Mouse (Mus musculus) embryonic facial prominence, embryonic 10.5 days (tissue): Measurements from ENCODE around the gene Pla2g4a. TPM values are rescaled to one million over a fixed set of nuclear protein-coding genes. Genes with fewer than 3 reads are reported as not detected.
A peak's percentile ranks its signal among the peaks of the same experiment; 100 is the strongest.

ENCODE experiments used
- DNase-seq: peaks from one replicate; pipeline ENCODE4 v3.0.0-alpha.2; 2017; ENCODE audit warnings: low spot score
- H3K27ac ChIP-seq: fragments of 300-500 bp; sonication (generic); replicated peaks from 2 replicates; pipeline ENCODE4 v1.5.1; 2016; ENCODE audit warnings: mild to moderate bottlenecking
- H3K27me3 ChIP-seq: fragments of 300-500 bp; sonication (generic); replicated peaks from 2 replicates; pipeline ENCODE4 v1.6.1; 2016; ENCODE audit warnings: low read depth, mild to moderate bottlenecking; ENCODE audit not compliant: poor library complexity, severe bottlenecking
- H3K36me3 ChIP-seq: fragments of 300-500 bp; sonication (generic); replicated peaks from 2 replicates; pipeline ENCODE4 v1.6.1; 2016; ENCODE audit warnings: mild to moderate bottlenecking, moderate library complexity
- H3K4me1 ChIP-seq: fragments of 300-500 bp; sonication (generic); 2 replicates; pipeline ENCODE4 v1.6.1; 2016
- H3K4me3 ChIP-seq: fragments of 300-500 bp; sonication (generic); 2 replicates; pipeline ENCODE4 v1.5.1; 2016; ENCODE audit warnings: mild to moderate bottlenecking, moderate library complexity
- H3K9me3 ChIP-seq: fragments of 300-500 bp; sonication (generic); 2 replicates; pipeline ENCODE4 v1.6.1; 2016; ENCODE audit warnings: mild to moderate bottlenecking
- WGBS: fragments of 180-500 bp; shearing (Covaris S2); methylation state at CpG from one replicate; pipeline ENCODE4 v1.1.7; 2016; 5-methylcytosine and 5-hydroxymethylcytosine counted together
- polyA plus RNA-seq: library from polyadenylated mRNA; unstranded; fragments of >200 nt; fragmentation: Nextera tagmentation; extraction: Ambion mirVana; gene quantifications from 2 replicates; pipeline ENCODE4 v1.2.1, GENCODE M21; 2016

Pla2g4a gene
- polyA plus RNA-seq, 1 experiment from 2014 or later = 16.0 TPM

- no peak overlapping the region for H3K4me3 ChIP-seq
- no peak overlapping the region for H3K27ac ChIP-seq
- no peaks in the 10 kb centered on the region for H3K27me3 ChIP-seq
- H3K36me3 ChIP-seq = no peaks in the 10 kb centered on the region
- H3K4me1 ChIP-seq = no peaks in the 10 kb centered on the region
- 85% methylated on average over 3 of the region's 3 CpGs for WGBS
- peak; percentile 11 for DNase-seq
- no peaks in the 10 kb centered on the region for H3K9me3 ChIP-seq
Measured at GRCm38 (mm10) chr1:149836496-149836895, 124.6 kb downstream of the Pla2g4a start.

- Histone ChIP-seq H3K4me1 (no peaks in the 10 kb centered on the region), H3K27me3 (no peaks in the 10 kb centered on the region), H3K9me3 (no peaks in the 10 kb centered on the region), H3K36me3 (no peaks in the 10 kb centered on the region), H3K4me3 (no peak overlapping the region), H3K27ac (no peak overlapping the region)
- 82% methylated on average over 2 of the region's 2 CpGs for WGBS
- DNase-seq = no peak
Measured at GRCm38 (mm10) chr1:149833876-149834275, 127.2 kb downstream of the Pla2g4a start.

- H3K27me3 ChIP-seq = no peaks in the 10 kb centered on the region
- DNase-seq = peak; percentile 8
- H3K4me3 ChIP-seq = no peak overlapping the region
- H3K4me1 ChIP-seq = no peaks in the 10 kb centered on the region
- WGBS = 31% methylated on average over 2 of the region's 2 CpGs
- no peaks in the 10 kb centered on the region for H3K36me3 ChIP-seq
- no peaks in the 10 kb centered on the region for H3K9me3 ChIP-seq
- no peak overlapping the region for H3K27ac ChIP-seq
Measured at GRCm38 (mm10) chr1:149832952-149833351, 128.1 kb downstream of the Pla2g4a start.

DNA sequence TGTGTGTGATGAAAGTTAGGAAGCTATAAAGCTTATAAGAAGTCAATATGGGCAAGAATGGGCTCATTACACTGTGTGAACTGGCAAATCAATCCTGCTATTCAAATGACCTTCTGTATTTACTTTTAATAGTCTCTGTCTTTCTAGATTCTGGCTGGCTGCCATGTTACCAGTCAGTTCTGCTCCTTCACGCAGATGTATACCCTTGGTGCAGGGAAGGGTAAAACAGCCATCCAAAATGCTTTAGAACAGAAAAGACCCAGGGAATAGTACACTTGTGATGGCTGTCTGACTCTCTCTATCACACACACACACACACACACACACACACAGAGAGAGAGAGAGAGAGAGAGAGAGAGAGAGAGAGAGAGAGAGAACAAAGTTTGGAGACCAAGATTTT, 128.6 kb downstream of the Pla2g4a start:
- no peak for DNase-seq
- Histone ChIP-seq H3K27me3 (no peaks in the 10 kb centered on the region), H3K4me3 (no peak overlapping the region), H3K9me3 (no peaks in the 10 kb centered on the region), H3K27ac (no peak overlapping the region), H3K36me3 (no peaks in the 10 kb centered on the region), H3K4me1 (no peaks in the 10 kb centered on the region)
- WGBS = 91% methylated on average over 1 of the region's 1 CpGs

- Histone ChIP-seq H3K9me3 (0 out of 2 replicates have a peak, but pooled peaks cover under 1% of the 10 kb centered on the region), H3K27ac (no peak overlapping the region), H3K36me3 (no peaks in the 10 kb centered on the region), H3K27me3 (no peaks in the 10 kb centered on the region), H3K4me1 (no peaks in the 10 kb centered on the region), H3K4me3 (no peak overlapping the region)
- WGBS = 85% methylated on average over 1 of the region's 1 CpGs
- DNase-seq = no peak
Measured at GRCm38 (mm10) chr1:149831100-149831499, 130.0 kb downstream of the Pla2g4a start.

GRCm38 (mm10) chr1:149813616-149814345, 147.3 kb downstream of the Pla2g4a start:
- Histone ChIP-seq H3K36me3 (no peaks in the 10 kb centered on the region), H3K4me1 (no peaks in the 10 kb centered on the region), H3K27me3 (no peaks in the 10 kb centered on the region), H3K4me3 (no peak overlapping the region), H3K9me3 (no peaks in the 10 kb centered on the region), H3K27ac (no peak overlapping the region)
- 83% methylated on average over 4 of the region's 4 CpGs for WGBS
- DNase-seq = no peak

DNA sequence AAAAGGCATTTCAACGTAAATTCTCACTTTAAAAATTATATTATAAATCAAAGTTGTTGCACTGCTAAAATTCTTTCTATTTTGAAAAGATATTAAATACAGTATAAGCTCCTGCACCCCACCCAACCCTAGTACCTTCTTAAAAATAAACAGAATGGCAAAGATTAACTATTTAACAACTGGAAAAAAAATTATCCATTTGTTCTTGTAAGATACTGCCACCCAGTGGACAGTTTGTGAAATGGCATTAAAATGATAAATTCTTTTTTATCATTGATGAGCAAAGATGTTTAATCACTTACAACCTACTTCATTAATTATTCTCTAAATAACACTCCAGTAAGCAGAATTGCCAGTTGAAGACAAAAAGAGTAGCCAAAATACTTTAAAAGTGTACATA, 151.6 kb downstream of the Pla2g4a start:
- WGBS = 91% methylated on average over 1 of the region's 1 CpGs
- DNase-seq = no peak
- H3K27ac ChIP-seq = no peak overlapping the region
- no peaks in the 10 kb centered on the region for H3K4me1 ChIP-seq
- no peak overlapping the region for H3K4me3 ChIP-seq
- H3K9me3 ChIP-seq = no peaks in the 10 kb centered on the region
- no peaks in the 10 kb centered on the region for H3K27me3 ChIP-seq
- H3K36me3 ChIP-seq = no peaks in the 10 kb centered on the region

Other genes starting within 250 kb of the Pla2g4a start
- 0.16 and 0.25 TPM in 2 replicates for gene Ptgs2, start 138.7 kb upstream of the Pla2g4a start, polyA plus RNA-seq